Mouse (Mus musculus): ENCODE data around the gene Prelp.
"Not testable (repeated sequence)": the region's sequence is repeated elsewhere in the genome, so short reads cannot be mapped to it uniquely, and the experiment has no call there.

The Prelp gene

DNA sequence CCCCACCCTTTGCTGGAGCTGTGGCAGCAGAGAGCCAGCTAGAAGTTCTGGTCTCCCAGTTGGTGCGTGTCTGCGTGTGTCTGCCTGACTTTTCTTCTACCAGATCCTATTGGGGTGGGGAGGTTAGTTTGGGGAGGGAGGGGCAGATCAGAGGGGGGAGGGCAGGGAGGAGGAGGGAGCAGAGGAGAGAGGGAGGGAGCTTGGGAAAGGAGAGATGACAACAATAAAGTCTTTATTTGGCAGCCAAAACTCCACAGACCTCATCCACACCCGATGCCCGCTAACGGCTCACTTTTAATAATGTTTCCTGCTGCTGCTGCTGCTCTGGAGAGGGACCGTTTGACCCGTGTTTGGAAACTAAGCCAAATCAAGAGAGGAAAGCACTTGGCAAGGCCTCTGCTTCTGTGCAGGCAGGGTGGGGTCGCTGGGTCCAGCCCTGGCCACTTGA is at the start of gene Prelp:
TSS of gene Prelp (minus strand) at position 111 of the 448 bp plus-strand sequence.
- no peak for DNase-seq (ENCODE audit: low spot score in 2 of 2)

DNA sequence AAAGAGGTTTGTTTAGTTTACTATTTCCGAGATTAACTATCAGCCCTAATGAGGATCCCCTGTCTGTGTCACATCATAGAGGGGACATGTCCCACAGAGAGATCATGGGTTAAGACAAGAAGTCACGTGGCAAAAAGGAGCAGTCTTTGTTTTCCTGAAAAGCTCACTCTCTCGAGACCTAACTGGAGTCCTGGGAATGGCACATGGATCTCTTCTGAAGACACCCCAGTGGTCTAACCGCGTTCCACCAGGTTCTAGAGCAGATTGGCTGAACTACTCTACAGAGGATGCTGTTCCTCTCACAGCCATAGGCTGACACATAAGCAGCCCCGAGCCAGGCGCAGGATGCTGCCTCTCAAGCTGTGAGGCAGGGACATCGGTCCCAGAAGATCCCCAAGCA is 48.2 kb upstream of the Prelp start:
- peak in 1 of 2 experiments; percentile 49 for DNase-seq (ENCODE audit: low spot score in 2 of 2)

DNA sequence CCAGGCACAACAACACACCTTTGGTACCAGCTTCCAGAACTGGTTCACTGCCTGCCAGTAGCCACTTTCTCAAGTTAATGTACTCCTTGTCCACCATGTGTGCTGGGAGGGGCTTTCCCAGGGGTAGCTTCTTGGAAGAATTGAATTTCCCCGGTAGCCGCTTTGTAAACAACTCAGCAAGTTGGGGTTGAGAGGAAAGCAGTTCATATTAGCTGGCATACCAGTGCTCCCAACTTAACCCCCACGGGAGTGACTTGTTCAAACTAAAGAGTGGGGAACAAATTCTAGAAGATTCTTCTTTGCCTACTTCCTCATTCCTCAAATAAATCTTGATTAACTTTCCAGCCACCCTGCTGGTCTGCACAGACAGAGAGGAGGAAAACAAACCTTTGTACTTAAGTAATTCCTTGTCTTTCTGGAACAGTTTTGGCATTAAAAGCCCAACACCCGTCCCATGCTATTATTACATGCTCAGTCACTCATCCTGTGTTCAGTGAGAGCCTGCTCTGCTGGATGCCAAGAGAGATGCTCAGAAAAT is 47.6 kb upstream of the Prelp start:
- no peak for DNase-seq (ENCODE audit: low spot score in 2 of 2)

DNA sequence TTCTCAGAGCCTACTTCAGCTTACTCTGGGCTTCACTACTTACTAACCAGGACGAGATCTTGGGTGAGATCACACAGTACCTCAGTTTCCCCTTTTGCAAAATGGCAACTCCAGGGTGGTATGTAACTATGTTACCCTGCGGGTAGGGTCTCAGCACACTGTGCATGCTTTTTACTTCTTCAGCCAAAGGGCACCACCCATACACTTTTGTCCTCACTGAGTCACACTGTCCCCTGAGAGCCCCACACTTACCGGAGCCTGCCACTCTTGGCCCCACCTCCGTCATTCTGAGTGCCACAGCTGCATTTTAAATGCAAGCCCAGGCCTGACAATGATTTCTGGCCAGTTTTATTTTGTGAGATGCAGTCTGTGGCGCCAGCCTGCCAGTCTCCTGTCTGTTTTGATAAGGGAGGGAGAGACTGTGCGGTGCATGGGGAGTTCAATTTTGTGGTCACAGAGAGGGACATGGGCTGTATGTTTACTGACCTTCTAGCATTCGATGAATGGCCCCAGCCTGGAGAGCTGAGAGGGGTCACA is 46.3 kb upstream of the Prelp start:
- DNase-seq (ENCODE audit: low spot score in 2 of 2) = peak in 1 of 2 experiments; percentile 40

DNA sequence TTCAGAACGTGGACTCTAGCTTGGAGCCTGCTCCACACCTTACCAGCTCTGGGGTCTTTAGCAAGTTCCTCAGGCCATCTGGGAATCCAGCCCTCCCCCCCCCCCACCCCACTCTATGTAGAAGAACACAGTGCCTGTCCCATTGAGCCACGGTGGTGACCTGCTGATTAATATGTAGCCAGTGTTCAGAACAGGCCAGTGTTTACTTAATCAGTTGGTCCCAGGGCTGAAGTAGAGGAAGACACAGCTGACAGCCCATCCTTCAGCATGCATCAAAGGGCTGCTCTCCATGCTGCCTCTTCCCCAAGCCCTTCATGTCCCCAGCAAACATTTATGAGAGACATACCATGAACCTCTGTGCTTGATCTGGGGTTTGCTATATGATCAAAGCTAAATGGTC is 44.8 kb upstream of the Prelp start:
- DNase-seq (ENCODE audit: low spot score in 2 of 2) = no peak

DNA sequence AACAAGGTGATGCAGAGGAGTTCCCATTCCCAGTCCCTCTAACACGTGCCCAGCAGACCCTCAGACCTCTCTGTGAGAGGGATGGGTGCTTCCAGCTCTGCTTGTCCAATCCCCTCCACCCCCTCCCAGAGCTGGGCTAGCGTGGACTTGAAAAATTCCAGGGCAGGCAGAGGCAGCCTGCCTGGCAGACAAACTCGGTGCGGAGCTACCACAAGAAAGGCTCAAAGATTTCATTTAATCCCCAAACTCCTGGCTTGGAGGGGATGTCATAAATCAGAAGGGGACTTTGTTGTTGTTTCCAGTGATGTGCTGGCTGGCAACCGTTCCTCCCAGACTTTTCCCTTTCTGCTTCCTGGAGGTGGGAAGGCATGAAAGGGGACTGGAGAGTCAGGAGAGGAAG is 44.1 kb upstream of the Prelp start:
- DNase-seq (ENCODE audit: low spot score in 2 of 2) = peak in 1 of 2 experiments; percentile 41

DNA sequence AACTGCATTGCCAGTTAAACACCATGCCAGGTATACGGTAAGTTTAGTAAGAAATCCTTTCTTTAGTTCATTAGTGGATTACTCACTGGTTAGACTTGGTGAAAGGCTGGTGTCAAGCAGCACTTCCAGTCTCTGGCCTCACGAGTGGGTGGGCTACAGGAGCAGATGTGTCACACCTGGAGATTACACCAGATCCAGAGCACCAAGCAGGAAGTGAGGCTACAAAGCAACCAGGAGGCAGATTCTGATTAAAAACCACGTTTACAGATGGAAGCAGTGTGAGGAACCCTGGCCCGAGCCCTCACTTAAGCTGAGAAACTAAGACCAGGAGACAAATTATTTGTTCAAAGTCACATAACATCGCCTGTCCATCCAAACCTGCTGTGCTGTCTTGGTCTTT is 43.5 kb upstream of the Prelp start:
- DNase-seq (ENCODE audit: low spot score in 2 of 2) = no peak

DNA sequence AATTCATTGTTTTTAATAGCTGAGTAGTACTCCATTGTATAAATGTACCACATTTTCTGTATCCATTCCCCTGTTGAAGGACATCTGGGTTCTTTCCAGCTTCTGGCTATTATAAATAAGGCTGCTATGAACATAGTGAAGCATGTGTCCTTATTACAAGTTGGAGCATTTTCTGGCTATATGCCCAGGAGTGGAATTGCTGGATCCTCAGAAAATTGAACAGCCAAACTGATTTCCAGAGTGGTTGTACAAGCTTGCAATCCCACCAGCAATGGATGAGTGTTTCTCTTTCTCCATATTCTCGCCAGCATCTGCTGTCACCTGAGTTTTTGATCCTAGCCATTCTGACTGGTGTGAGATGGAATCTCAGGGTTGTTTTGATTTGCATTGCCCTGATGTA is 42.4 kb upstream of the Prelp start:
- not testable (repeated sequence) for DNase-seq (ENCODE audit: low spot score in 2 of 2)

DNA sequence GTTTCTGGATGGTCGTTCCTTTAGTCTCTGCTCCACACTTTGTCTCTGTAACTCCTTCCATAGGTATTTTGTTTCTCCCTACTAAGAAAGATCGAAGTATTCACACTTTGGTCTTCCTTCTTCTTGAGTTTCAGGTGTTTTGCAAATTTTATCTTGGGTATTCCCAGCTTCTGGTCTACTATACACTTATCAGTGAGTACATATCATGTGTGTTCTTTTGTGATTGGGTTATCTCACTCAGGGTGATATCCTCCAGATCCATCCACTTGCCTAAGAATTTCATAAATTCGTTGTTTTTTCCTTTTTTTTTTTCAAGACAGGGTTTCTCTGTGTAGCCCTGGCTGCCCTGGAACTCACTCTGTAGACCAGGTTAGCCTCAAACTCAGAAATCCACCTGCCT is 41.9 kb upstream of the Prelp start:
- not testable (repeated sequence) for DNase-seq (ENCODE audit: low spot score in 2 of 2)

DNA sequence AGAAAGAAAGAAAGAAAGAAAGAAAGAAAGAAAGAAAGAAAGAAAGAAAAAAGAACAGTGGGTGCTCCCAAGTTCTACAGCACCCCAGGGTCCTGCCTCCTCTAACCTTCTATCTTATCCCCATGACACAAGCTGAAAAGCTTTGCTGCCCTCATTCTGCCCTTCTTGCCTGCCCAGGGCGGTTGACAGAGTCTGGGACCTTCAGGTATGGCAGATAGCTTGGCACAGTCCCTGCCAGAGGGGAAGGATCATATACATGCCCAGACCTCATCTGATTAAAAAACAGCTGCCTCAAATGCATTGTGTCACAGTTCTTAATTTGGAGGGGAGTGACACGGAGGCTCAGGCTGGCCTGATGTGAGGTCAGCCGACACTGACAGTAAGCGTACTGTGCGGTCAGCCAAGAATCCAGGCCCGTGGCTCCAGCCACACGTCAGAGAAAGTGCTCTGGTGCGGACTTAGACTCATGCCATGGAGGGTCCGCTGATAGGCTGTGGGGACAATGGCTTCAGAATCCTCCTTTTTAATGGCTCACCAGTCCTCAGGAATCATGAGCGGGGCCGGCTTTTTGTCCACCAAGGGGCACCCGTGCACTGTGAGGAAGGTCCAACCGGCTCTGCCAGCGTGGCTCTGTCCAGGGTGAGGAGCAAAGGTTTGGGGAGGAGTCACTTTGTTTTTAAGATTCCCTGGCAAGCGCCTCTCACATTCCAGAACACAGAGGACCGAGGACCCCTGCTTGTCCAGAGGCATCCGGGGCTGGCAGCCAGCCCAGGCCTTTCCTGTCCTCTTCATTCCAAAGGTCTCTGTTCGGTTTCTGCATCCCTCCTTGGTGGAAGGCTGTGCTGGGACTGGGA is 40.3 kb upstream of the Prelp start:
- DNase-seq (ENCODE audit: low spot score in 2 of 2) = peak in 1 of 2 experiments; percentile 19

DNA sequence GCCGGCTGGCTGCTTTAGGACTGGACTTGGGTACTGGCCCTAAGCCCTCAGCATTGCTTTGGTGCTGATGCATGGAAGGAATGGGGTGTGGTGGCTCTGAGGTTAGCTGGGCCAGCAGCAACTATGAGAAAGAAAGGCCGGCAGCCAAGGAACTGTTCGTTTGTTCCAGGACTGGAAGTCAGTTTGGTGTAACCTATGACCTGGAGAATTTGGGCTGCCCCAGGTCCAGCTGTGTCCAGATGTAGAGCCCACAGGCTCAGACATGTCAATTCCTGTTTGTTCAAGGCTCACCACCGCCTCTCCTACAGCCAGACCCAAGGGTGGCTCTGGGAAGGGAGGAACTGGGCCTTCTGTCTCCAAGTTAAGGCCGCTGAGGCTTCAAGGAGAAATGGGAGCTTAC is 38.3 kb upstream of the Prelp start:
- DNase-seq (ENCODE audit: low spot score in 2 of 2) = no peak

DNA sequence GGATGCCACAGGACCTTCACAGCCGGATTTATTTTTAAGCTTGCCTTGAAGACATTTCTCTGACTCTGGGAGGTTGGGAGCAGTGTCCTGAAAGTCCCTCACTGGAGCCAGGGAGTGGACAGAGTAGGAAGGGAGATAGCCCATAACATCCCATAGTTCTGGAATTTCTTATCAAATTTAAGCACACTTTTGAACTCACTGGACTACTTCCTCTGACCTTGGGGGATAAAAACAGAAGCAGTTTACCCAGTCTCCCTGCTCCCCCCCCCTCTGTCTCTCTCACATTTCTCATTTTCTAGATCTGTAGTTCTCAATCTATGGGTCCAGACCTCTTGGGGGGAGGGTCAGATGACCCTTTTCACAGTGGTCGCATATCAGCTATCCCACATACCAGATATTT is 32.8 kb upstream of the Prelp start:
- no peak for DNase-seq (ENCODE audit: low spot score in 2 of 2)

DNA sequence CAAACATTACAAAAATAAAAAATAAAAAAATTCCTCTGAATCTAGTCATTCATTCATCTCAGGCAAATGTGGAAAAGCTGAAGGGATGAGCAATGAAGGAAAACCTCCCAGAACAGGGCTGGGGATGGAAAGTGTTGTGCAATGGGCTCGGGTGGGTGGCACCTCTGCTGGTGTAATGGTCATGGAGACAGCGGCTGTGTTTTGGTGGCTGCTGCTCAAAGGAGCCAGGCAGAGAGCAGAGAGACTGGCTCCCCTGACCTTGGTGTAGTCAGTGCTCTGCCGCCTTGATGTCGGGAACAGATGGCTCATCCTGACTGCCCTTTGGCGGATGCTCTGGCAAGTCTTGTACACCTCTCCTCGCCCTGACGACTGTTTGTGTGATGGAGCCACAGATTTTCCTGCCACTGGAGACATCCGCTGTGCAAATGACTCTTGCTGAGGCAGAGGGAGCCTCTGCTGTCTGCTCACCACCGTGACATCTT is 32.1 kb upstream of the Prelp start:
- DNase-seq (ENCODE audit: low spot score in 2 of 2) = no peak

DNA sequence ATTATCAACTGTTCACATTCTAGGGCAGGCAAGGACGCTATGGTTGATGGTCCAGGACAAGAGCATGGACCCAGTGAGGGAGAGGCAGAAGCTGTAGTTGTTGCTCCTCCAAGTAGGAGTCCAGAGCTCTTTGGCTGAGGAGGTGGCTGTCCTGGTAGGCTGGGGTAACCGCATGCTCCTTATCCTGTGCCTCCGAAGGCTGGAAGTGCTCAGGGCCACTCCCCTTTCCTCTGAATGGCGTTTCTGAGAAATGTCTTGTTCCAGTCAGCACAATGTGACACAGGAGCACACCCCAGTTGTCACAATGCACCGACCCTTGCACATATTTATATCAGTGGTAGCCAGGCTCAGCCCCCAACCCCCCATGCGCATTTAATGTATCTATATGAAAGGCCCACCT is 30.4 kb upstream of the Prelp start:
- DNase-seq (ENCODE audit: low spot score in 2 of 2) = no peak

DNA sequence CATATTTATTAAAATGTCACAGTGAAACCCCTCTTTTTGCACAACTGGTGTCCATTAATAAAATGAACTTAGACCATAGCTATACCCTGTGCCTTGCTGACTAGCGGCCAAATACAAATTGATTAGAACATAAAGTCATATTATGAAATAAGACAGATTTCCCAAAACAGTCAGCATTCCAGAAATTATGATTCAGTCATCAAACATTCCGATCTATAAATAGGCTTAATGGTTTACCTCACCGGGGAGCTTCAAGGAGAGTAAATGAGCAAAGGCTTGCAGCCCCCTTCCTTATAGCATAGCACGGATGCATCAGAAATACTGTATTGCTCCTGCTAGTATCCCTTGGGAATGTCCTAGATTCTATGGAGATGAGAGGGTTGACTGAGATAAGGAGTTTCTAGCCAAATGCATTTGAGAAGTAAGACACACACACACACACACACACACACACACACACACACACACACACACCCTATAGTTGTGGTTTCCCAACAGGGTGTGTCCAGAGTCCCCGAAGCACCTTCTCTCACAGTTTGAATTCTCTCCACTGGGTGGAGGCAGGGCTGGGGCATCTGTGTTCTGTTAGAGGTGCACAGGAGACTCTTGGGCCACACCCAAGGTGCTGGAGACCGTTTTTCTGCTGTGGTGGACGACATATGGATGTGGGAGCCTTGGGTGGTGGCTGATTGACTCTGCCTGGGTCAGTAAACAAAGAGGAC is 29.0 kb upstream of the Prelp start:
- no peak for DNase-seq (ENCODE audit: low spot score in 2 of 2)

DNA sequence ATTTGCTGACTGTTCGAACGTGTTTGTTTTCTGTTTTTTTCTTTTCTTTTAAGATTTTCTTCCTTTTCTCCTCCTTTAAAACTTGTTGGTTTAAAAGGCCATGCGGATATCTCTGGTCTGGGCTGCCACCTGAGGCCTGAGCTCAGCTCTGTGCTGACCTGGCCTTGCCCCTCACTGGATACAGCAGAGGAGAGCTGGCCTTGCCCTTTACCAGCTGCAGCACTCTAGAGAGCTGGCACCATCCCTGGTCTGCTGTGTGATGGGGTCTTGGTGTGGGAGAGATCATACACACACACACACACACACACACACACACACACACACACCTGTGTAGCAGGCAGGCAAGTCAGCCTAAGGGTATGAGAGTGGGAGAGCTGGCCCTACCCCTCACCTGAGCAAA is 23.9 kb upstream of the Prelp start:
- DNase-seq (ENCODE audit: low spot score in 2 of 2) = no peak

DNA sequence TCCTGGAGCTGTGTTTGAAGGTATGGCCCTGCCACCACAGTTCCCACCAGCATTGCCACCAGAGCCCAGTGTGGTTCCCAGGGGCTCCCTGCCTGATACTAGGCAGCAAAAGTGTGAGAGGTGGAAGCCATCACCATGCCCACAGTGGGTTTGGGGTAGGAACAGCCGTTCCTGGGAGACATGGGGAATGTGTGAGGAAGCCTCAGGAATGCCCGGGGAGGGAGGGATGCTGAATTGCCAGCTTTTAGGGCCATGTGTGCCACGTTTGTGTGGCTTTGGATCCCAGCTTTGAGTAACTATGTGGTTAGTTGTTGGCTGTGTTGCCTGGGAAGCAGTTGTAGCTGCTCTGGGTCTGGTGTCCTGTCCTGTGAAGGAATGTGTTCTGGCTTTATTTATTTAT is 20.7 kb upstream of the Prelp start:
- no peak for DNase-seq (ENCODE audit: low spot score in 2 of 2)

DNA sequence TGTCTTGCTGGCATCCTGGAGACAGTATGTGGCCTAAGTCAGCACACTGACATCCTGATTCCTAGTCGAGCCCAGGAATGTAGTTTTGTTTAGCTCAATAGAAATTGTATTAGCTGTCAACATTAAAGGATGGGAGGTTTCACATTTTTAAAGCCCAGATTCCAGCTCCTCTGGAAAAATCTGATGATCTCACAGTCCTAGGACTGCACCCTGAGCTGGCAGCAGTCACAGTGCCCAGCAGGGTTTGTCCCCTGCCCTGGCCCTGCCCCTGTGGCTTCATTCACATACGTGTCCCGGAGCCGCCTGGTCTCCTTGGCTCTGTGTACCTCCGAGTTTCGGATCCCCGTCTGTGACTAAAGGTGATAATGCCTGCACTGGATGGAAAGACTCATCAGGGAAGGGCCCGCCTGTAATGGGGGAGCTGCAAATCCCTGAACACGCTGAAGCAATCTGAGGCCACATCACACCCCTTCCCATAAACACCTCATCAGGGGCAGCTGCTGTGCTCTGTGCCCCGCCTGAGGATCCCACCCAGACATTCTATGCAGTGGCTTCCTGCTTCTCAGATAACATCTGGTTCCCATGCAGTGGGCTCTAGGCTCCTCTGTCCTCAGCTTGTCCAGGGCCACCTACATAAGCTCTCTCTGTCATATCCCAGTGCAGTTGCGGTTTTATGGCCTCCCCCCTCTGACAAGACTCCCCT is 20.1 kb upstream of the Prelp start:
- DNase-seq (ENCODE audit: low spot score in 2 of 2) = no peak

DNA sequence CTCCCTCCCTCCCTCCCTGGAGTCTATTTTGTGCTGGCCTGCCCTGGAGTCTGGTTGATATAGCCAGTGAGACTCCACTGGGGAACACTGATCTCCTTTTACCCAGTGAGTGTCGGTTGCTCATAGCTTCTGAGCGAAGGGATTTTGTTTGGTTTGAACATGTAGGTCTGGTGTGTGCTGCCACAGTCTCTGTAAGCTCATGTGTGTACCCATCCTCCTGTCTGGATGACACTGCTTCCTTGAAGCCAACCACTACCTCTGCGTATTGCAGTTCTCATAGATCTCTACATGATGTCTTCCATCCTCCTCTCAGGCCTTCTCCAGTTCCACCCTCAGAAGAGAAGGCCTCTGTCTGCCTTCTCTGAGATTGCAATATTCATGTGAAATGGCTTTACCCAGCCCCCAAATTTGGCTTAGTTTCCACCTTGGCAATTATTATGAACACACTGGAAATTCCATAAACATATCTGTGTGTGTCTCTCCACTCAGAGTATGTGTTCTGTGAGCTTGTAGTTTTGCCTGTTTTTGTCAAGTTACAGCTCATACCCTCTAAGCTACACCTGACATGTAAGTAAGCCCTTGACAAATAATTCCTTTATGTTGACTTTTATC is 19.4 kb upstream of the Prelp start:
- DNase-seq (ENCODE audit: low spot score in 2 of 2) = no peak

DNA sequence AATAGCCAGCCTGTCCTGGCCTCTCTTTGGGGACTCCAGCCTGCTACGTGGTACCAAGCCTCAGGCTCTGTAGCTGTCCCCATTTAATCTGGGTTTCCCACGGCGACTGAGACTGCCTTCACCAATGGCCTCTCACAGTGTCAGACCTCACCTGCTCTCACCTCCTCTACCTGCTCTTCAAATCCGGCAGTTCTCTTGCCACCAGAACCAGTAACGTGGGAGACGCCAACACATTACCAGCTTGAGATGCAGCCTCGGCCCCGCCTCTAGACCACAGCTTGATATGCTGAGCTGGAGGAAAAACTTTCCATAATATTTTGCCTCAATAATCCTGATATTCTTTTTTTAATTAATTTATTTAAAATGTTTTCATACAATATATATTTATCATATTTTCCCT is 18.5 kb upstream of the Prelp start:
- no peak for DNase-seq (ENCODE audit: low spot score in 2 of 2)

DNA sequence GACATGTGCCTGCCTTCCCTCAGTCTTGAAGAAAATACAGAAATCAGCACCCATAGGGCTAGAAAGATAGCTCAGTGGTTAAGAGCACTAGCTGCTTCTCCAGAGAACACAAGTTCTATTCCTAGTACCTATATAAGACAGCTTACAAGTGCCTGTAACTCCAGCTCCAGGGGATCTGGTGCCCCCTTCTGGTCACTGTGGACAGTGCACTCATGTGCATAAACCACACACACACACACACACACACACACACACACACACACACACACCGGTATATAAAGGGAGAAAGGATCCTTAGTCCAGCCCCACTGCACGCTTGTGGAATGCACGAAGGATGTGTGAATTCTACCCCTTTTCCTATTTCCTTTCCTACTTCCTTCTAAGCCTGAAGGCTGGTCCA is 15.0 kb upstream of the Prelp start:
- DNase-seq (ENCODE audit: low spot score in 2 of 2) = no peak
